Mouse (Mus musculus) embryonic facial prominence, embryonic 13.5 days (tissue): ENCODE measurements at regions not wholly inside any gene's neighbourhood (a gene's known extent, or its start where the extent isn't known, plus 50 kb on each side); places are given as distances from the start of the nearest gene placed in this dataset.

Experiments used
- ATAC-seq: fragments of 200-750 bp; cut with Nextera tagmentation; 2 replicates; pipeline ENCODE4 v1.8.0; 2017; ENCODE audit warnings: low read depth; ENCODE audit not compliant: insufficient number of reproducible peaks, insufficient read depth, low FRiP score, low TSS enrichment
- H3K27ac ChIP-seq: fragments of 300-500 bp; sonication (generic); 2 replicates; pipeline ENCODE4 v1.5.1; 2015; ENCODE audit warnings: moderate library complexity, mild to moderate bottlenecking, inconsistent platforms
- H3K27me3 ChIP-seq: fragments of 300-500 bp; sonication (generic); 2 replicates; pipeline ENCODE4 v1.6.1; 2015; ENCODE audit warnings: mild to moderate bottlenecking, inconsistent platforms
- H3K36me3 ChIP-seq: fragments of 300-500 bp; sonication (generic); 2 replicates; pipeline ENCODE4 v1.6.1; 2015; ENCODE audit warnings: mild to moderate bottlenecking, inconsistent platforms
- H3K4me1 ChIP-seq: fragments of 300-500 bp; sonication (generic); 2 replicates; pipeline ENCODE4 v1.6.1; 2015; ENCODE audit warnings: inconsistent platforms
- H3K4me2 ChIP-seq: fragments of 300-500 bp; sonication (generic); 2 replicates; pipeline ENCODE4 v1.6.1; 2015; ENCODE audit warnings: moderate library complexity, mild to moderate bottlenecking, inconsistent platforms
- H3K4me3 ChIP-seq: fragments of 300-500 bp; sonication (generic); 2 replicates; pipeline ENCODE4 v1.5.1; 2015; ENCODE audit warnings: mild to moderate bottlenecking, inconsistent platforms
- H3K9ac ChIP-seq: fragments of 300-500 bp; sonication (generic); 2 replicates; pipeline ENCODE4 v1.6.1; 2015; ENCODE audit warnings: mild to moderate bottlenecking, inconsistent platforms
- H3K9me3 ChIP-seq: fragments of 300-500 bp; sonication (generic); 2 replicates; pipeline ENCODE4 v1.6.1; 2016; ENCODE audit warnings: inconsistent platforms
- WGBS: fragments of 180-500 bp; shearing (Covaris S2); methylation state at CpG from one replicate; pipeline ENCODE4 v1.1.7; 2015; ENCODE audit warnings: mixed read lengths; 5-methylcytosine and 5-hydroxymethylcytosine counted together

GRCm38 (mm10) chr16:15493236-15493635 lies 176.0 kb downstream of the Gm21897 start:
- Histone ChIP-seq H3K36me3 (no peaks in the 10 kb centered on the region), H3K27me3 (no peaks in the 10 kb centered on the region), H3K4me2 (no peak overlapping the region), H3K4me1 (no peaks in the 10 kb centered on the region), H3K4me3 (no peak overlapping the region), H3K9me3 (no peaks in the 10 kb centered on the region), H3K27ac (no peak overlapping the region), H3K9ac (no peak overlapping the region)
- ATAC-seq: no peak
- WGBS: 63% methylated on average over 2 of the region's 2 CpGs
